Mouse (Mus musculus) olfactory bulb, adult 2 months (tissue): ENCODE results near the gene Ppm1l.

Experiments
- CTCF ChIP-seq: fragments of 200-500 bp; IDR thresholded peaks from 2 replicates; pipeline ENCODE4 v1.5.1; 2012; ENCODE audit warnings: low read depth, mild to moderate bottlenecking, low read length, moderate library complexity; ENCODE audit not compliant: insufficient read depth
- POLR2A ChIP-seq: fragments of 200-500 bp; IDR thresholded peaks from 2 replicates; pipeline ENCODE4 v1.6.1; 2012; ENCODE audit warnings: mild to moderate bottlenecking, low read depth, low read length, moderate library complexity; ENCODE audit not compliant: insufficient read depth

- no peak for TF ChIP-seq CTCF
- TF ChIP-seq POLR2A = no peak
Observed at GRCm38 (mm10) chr3:69317251-69318125, 827 bp downstream of the Ppm1l start.
